Mouse (Mus musculus) lung, postnatal 0 days (tissue): ENCODE results near the gene Eea1.

Experiments used
- CTCF ChIP-seq: IDR thresholded peaks from 2 replicates; pipeline ENCODE4 v1.5.1; 2016; ENCODE audit warnings: antibody characterized with exemption, mild to moderate bottlenecking
- EP300 ChIP-seq: IDR thresholded peaks from 2 replicates; pipeline ENCODE4 v1.6.1; 2016; ENCODE audit warnings: antibody characterized with exemption, mild to moderate bottlenecking, control low read depth

GRCm38 (mm10) chr10:95969694-95970093 is 29.2 kb downstream of the Eea1 start:
- TF ChIP-seq CTCF = no peak
- no peak for TF ChIP-seq EP300
